Mouse (Mus musculus) spleen, postnatal 10 days (tissue): ENCODE results near the gene Kansl1l.

Experiments used
- DNase-seq, 2 experiments: peaks; one replicate each; pipeline ENCODE4 v3.0.0; 2021 to 2022; ENCODE audit warnings: low spot score in 2 of 2

Gene Kansl1l

GRCm38 (mm10) chr1:66817865-66818315 is 528 bp upstream of the Kansl1l start:
- no peak for DNase-seq

GRCm38 (mm10) chr1:66816837-66817452 is 417 bp downstream of the Kansl1l start:
- DNase-seq: peak; percentile 90 to 96

- DNase-seq: peak; percentile 60 to 65
These were observed 1.2 kb downstream of the Kansl1l start for GRCm38 (mm10) chr1:66815941-66816777.

- DNase-seq: peak in 1 of 2 experiments; percentile 15
These were observed 2.6 kb downstream of the Kansl1l start for GRCm38 (mm10) chr1:66814756-66815155.

GRCm38 (mm10) chr1:66813191-66813590 is 4.2 kb downstream of the Kansl1l start:
- no peak for DNase-seq

- no peak for DNase-seq
These were observed 10.5 kb downstream of the Kansl1l start for GRCm38 (mm10) chr1:66806821-66807220.

GRCm38 (mm10) chr1:66805408-66805807 is 12.0 kb downstream of the Kansl1l start:
- DNase-seq: no peak

- no peak for DNase-seq
These were observed 12.7 kb downstream of the Kansl1l start for GRCm38 (mm10) chr1:66804710-66805109.

GRCm38 (mm10) chr1:66797962-66798361 is 19.4 kb downstream of the Kansl1l start:
- no peak for DNase-seq

- DNase-seq: no peak
These were observed 24.4 kb downstream of the Kansl1l start for GRCm38 (mm10) chr1:66792838-66793466.

- no peak for DNase-seq
These were observed 35.1 kb downstream of the Kansl1l start for GRCm38 (mm10) chr1:66782296-66782695.

GRCm38 (mm10) chr1:66781027-66781426 is 36.3 kb downstream of the Kansl1l start:
- DNase-seq: no peak

GRCm38 (mm10) chr1:66778798-66779197 is 38.6 kb downstream of the Kansl1l start:
- no peak for DNase-seq

- no peak for DNase-seq
These were observed 39.5 kb downstream of the Kansl1l start for GRCm38 (mm10) chr1:66777878-66778277.

GRCm38 (mm10) chr1:66768764-66769163 is 48.6 kb downstream of the Kansl1l start:
- no peak for DNase-seq

GRCm38 (mm10) chr1:66730581-66730980 is 86.8 kb downstream of the Kansl1l start:
- no peak for DNase-seq

GRCm38 (mm10) chr1:66712859-66713258 is 104.5 kb downstream of the Kansl1l start:
- no peak for DNase-seq

GRCm38 (mm10) chr1:66704523-66704922 is 112.8 kb downstream of the Kansl1l start:
- DNase-seq: no peak

- no peak for DNase-seq
These were observed 114.6 kb downstream of the Kansl1l start for GRCm38 (mm10) chr1:66702623-66703345.

GRCm38 (mm10) chr1:66701576-66701940 is 115.8 kb downstream of the Kansl1l start:
- no peak for DNase-seq

- peak; percentile 85 to 95 for DNase-seq
These were observed 116.4 kb downstream of the Kansl1l start, which contains the start of gene Rpe for GRCm38 (mm10) chr1:66700693-66701575. Gene Rpe (plus strand): TSS chr1:66700831.
